Mouse (Mus musculus): ENCODE data around the gene 4930426L09Rik.
"Not testable (repeated sequence)": the region's sequence is repeated elsewhere in the genome, so short reads cannot be mapped to it uniquely, and the experiment has no call there.

4930426L09Rik gene

DNA sequence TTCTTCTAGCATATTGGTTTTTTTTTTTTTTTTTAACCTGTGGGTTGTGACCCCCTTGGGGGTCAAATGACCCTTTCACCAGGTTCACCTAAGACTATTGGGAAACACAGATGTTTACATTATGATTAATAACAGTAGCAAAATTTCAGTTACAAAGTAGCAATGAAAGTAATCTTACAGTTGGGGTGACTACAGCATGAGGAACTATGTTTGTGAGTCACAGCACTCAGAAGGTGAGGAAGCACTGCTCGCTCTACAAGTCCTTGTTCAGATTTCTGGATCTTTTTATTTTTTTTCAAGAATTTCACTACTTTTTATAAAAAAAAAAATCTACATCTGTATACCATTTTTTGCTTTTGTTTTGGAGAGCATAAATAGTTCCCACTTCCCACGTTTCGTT lies 26.6 kb upstream of the 4930426L09Rik start:
- DNase-seq: no peak

DNA sequence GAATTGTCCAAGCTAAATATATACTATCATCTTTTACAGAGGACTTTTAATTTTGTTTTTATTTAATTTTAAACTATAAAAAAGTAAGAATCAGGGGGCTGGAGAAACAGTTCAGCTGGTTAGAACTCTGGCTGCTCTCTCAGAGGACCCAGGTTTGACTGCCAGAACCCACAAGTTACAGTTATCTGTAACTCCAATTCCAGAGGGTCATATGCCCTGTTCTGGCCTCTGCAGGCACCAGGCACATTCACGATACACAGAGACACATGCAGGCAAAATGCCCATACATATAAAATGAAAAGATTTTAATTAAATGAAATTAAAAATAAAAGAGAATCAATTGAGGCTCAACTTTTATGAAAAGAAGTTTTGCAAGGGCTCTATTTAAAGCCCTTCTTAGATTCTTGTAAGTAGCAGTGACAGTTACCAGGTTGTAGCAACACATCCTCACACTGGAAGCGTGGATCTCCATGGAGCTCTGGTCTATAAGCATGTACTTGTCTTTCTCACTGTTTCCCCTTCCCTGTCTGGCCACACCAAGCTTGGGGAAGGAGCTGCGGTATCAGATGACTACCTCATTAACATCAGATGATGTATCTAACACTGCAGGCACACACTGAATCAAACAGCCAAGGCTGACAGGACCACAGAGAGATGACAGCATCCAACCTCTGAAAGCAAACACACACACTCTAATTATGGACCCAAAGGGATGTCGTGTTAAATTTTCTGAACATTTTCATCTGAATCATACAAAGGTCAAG lies 23.1 kb upstream of the 4930426L09Rik start:
- DNase-seq: no peak

DNA sequence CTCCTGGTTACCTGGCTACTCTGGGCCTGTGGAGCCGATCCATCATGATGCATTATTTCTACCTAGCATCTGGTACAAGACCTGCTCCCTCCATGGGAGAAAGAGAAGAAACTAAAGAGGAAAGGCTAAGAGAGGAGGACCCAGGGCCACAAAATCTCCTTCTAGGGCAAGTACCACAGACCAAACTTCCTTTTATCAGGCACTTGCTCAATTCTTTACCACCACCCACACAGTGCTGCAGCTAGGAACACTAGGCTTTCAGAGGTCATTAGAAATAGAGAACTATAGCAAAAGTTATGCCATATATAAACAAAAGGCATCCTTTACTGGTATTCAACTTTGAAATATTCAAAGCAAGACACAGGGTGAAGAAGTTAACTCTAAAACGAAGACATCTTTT lies 22.0 kb upstream of the 4930426L09Rik start:
- DNase-seq: no peak

DNA sequence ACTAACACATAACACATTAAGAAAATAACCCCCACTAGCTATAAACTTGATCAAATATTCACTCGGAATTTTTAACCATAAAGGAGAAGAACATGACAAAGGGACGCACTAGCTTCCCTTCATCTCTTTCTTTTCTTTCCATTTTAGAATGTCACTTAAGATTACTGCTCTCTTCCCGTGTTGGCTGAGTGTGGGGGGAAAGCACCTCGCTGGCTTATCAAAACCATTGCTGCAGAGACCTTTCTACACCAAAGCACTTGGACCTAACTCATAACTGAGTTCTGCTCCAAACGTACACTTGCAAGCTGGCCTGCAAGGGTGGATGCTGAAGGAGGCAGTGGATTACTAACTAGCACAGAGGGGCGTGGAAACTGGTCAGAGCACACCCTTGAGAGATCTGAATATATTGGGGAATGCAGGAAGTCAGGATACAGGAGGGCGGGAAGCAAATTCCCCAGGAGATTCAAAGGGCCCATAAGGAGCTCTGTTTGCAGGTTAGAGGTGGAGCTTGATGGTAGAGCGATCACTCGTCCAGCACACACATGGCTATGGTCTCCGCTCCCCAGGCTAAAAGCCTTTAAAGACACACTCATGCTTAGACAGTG lies 20.8 kb upstream of the 4930426L09Rik start:
- no peak for DNase-seq

DNA sequence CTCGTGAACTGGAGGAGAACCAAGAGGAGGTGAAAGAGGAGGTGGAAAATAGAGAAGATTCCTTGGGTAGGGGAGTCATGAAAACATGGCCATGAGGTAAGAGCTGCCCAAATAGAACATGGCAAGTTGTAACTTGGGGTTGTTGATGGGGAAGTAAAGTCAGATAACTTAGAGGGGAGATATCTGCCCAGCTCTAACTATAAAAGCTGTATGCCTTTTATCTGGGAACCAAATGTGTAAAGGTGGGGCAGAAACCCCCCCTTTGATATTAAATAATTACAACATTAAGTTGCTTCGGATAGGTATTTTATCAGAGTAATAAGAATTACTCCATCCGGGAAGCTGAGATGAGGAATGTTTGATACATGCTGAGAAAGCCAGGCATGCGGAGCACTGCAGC lies 19.1 kb upstream of the 4930426L09Rik start:
- no peak for DNase-seq

DNA sequence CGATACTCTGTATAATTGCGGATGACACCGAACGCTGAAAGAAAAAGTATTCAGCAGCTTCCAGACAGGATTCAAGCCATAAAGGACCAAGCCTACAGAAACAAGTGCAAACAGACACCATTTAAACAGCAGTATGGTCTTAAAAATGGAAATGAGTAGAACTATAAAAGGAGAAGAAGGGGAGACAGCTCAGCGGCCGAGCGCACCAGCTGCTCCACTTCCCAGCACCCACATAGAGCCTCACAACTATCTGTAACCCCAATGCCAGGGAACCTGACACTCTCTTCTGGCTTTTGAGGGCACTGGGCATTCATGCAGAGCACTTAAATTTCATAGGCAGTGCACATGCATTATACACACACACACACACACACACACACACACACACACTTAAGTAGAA lies 18.5 kb upstream of the 4930426L09Rik start:
- DNase-seq: no peak

DNA sequence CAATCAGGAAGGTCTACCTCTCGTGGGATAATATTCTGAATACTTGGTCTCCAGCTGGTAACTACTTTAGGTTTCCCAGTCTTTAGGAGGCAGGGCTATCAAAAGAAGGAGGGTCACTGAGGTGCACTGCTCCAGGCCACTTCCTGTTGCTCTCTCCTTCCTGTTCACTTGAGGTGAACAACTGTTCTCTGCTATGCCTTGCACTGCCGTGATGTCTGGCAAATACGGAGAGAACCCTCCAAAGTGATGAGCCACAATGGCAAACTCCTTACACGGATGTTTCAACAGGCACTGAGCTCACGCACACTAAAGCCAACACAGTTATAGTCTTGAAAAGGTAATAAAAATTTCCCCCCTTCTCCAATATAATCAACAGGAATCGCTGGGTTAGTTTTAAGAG lies 15.6 kb upstream of the 4930426L09Rik start:
- no peak for DNase-seq

DNA sequence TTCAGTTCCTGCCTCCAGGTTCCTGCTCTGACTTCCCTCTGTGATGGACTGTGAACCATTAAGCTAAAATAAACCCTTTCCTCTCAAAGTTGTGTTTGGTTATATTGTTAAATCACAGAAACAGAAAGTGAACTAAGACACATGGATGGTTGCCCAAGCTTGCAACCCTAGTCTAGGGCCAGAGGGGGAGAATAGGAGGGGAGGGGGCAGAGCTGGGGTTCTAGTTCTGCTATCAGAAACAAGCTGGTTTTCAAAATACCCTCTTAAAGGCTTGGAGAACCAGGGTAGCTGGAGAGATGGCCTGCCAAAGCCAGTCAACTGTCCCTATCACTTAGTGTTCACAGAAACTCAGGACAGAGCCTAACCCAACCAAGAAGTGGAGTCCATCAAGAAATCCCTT lies 14.6 kb upstream of the 4930426L09Rik start:
- no peak for DNase-seq

DNA sequence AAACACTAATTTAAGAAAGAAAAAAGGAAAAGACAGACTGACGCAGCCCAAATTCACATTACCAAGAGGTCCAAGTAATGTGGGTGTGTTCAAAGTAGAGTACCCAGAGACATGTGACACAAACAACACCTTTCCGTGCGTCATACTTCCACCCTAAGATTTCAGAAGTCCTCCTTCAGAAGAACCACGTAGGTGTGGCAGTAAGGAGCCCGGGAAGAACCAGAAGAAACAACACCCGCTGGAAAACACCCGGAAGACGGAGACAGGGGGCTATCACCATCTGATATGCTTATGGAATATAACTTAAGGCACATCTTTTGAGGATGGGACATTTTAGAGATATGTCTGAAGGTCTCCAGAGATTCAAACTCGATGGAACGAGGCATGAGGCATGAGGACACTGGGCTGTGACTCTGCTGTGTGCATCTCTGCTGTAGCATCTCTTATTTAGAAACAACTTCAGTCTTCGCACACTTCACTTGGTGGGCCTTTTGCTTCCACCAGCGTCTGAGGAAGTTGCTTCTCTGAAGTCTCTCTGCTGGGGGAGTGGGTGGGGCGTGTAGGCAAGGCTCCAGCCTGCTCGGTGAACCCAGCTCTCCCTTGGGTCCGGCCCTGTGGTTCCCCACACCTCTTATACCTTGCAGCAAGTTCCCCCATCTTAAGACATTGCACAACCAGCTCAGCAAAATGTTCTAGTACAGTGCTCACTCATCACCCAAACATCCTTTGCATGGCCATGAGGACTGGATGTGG lies 13.9 kb upstream of the 4930426L09Rik start:
- DNase-seq: no peak

DNA sequence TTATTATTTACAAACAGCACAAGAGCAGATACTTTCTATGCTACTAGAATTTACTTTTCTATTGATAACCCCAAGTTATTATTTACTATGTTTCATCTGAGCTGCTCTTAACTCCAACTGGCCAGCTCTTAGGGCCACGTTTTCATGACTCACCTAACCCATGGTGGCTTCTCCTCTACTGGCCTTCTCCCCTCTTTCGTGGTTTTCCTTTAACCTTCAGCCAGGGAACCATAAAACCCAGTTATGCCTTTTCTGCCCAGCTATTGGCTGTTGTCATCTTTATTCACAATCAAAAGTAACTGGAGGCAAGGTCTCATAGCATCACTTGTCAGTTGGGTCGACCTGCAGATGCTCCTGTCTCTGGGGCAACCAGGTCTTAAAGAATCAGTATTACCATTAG lies 12.6 kb upstream of the 4930426L09Rik start:
- DNase-seq: no peak

DNA sequence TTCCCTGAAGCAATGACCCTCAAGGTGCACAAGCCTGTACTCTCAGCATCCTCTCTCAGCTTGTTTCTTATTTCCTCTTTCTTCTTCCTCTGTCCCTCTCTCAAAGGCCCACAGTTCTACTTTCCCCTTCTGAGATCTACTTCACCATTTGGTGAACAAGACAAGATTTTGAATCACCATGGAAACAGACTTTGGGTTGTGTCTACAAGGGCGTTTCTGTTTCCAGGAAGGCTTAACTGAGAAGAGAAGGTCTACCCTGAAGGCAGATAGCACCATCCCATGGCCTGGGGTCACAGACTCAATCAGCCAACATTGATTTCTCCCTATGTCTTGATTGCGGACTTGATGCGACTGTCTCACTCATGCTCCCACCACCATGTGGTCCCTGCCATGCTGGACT lies 9.3 kb upstream of the 4930426L09Rik start:
- DNase-seq: no peak

DNA sequence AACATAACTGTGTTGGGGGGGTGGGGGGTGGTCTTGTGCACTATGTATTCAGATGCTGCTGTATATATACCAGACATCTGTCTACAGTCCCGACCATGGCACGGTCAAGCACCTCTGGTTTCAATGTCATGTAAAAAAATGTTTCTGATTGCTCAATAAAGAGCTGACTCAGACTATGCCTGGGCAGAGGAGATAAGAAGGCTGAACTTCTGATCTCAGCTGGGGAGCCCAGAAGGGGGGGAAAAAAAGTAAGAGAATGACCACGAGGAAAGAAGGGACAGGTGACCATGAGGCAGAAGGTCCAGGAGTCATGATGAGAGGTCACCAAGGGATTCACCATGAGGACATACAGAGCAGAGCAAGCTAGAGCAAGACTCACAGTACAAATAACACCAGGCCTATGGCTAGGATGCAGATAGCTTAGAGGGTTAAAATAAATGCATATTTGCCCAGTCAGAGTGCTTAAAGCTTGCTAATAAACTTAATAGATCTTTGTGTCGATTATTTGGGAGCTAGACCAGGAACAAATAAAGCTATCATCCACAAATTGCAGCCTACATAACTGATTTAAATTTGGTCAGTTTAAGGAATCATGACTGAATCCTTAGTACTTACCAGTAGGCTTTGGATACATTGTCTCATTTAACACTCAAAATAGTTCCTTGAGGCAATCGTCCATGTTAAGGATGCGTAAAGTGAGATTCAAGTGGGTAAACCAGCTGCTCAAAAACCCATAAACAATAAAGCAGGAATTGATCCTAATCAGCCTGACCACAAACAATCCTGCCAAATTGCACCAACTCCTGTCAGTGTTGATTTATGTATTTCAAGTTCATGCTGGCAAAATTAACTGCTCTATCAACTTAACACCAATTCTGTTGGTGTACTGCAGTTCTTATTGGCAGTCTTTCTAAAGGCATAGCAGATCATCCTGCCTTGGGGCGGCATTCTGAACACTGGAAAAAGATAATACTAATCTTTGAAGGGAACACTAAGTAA lies 5.3 kb upstream of the 4930426L09Rik start:
- DNase-seq: no peak

DNA sequence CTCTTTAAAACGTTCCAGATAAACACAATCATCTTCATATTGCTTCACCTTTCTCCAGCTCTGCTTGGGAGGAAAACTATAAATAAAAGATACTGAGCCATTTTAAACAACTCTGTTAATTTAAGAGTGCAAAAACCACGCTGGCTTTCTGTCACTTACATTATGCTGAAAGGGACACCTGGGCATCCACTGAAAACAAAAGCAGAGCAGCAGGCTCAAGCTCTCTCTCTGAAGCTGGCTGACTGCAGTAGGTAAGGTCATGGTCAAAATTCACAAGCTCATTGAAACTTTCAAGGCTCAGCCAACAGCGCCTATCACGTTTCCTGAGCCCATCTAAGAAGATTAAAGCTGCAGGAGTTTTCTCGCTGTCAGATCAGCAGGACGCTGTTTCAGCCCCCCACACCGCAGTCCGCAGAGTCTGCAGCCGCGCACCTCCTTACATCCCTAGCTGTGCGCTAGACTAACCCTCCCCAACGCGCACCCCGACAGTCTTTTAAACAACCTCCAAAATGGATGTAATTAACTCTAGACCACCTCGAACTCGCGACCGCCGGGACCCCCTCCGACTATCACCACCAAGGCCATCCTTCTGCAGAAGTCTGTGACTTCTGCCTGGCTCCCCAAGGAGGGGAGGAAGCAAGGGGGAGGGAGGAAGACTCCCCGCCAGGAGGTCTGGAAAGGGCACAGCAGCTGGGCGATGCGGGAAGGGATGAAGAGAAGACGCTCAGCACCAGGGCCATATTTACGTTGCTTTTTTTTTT lies 1.5 kb upstream of the 4930426L09Rik start:
- peak; percentile 55 for DNase-seq

DNA sequence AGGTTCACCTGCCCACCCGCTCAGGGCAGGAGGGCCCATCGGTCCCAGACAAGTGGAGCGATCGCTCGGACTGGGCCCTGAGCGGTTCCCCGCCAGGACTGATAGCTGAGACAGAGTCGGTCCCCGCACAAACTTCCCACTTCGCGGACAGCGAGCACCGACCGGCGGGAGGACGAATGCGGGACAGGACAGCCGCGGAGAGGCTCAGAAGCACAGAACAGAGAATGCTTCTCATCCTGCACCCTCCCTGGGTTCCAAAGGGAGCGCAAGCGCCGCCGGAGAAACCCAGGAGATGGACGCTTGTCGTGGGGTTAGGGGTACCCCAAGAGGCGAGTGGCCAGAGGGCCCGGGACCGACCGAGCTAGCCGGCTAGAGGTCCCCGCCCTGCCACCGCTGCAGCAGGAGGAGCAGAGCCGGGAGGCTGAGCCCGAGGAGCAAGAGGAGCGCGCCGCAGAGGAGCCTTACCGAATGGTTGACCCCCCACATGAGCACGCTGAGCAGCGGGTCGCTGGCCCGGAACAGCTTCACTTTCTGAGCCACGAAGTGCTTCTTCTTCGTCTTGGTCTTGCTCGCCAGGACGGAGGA lies 664 bp upstream of the 4930426L09Rik start:
- peak; percentile 70 for DNase-seq

DNA sequence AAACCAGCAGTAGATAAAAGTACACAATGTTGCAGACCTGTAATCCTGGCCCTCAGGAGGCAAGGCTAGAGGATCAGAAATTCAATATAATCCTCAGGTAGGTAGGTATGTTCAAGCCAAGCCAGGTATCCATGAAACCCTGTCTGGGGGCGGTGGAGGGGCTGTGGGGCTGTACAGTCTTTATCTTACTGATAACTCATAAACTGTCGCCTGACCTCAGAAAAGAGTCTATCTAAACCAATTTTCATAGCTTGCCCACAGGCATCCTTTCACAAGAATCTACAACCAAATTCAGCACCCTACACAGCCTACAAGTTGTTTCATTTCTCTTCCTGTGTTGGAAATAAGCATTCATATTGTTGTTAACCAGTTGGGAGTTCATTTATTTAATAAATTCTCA lies 1.3 kb downstream of the 4930426L09Rik start:
- no peak for DNase-seq

DNA sequence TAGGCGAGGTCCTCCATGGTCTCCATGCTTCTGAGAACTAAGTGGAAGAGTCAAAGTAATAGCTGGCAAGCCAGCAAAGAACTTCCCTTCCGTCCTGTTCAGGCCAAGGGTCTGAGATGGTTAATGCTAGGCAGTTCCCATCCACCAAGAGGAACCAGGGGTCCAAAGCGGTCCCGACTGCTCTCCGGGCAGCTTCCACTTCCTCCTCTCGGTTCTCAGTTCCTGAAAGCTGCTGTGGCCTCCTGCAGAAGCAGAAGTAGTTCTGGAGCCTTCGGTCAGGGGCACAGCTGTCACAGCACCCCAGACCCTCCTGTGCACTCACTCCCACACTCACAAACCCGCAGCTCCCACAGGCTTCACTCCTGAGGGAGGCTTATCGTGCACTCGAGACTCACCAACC lies 6.7 kb downstream of the 4930426L09Rik start:
- peak; percentile 10 for DNase-seq

DNA sequence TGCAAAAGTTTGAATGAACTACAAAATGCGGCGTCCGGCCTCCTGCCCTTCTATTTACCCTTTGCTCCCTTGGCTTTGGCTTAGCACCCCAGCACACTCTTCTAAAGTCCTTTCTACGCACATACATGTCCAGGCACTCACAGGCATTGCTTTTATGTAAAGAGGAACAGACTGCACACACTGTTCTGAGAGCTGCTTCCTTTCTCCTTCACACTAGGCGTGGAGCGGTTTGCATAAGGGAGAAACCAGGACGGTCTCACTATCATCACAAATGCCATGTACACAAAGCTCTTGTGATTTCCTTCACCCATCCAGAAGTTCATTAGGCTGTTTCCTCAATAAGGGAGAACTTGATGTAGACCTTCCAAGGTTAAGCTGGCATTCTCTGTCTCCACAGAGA lies 8.0 kb downstream of the 4930426L09Rik start:
- no peak for DNase-seq

DNA sequence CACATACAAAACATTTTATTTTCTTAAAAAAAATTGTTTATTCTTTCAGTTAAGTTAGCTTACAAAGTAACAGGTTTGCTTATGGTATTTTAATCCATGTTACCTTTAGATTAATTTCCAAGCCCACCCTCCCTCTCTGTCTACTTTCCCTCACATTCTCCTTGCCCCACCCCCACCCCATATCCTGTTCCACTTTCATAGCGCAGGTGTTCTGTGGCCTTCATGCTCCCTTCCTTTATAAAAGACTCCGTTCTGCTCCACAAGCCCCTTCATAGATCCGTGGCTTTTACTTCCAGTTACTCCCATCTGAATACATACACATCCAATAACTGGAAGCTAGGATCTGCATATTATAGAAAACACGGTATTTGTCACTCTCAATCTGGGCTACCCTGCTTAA lies 9.4 kb downstream of the 4930426L09Rik start:
- DNase-seq: no peak

DNA sequence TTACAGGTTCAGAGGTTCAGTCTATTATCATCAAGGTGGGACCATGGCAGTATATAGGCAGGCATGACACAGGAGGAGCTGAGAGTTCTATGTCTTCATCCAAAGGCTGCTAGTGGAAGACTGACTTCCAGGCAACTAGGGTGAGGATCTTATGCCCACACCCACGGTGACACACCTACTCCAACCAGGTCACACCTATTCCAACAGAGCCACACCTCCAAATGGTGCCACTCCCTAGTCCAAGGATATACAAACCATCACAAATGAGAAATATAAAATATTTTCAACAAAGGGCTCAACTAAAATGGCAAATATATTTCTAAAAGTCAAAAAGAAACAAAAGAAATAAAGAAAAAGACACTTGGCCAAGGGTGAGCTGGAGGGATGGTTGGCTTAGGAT lies 12.4 kb downstream of the 4930426L09Rik start:
- not testable (repeated sequence) for DNase-seq

DNA sequence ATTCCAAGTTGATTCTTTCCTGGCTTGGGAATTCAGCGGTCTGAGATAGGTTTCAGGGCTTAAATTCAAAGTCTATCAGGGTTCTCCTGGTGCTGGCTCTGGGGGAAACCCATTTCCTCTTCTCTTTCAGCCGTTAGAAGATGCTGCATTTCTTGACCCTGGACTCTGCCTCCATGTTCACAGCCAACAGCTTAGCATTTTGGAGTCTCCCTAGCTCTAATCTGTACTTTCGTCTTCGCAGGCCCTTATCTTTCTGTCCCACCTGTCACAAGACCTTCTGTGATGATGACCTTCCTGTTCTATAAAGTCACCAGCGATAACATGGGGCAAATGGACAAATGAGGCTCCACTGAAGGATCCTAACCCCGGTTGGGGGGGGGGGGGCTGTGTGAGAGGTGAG lies 13.3 kb downstream of the 4930426L09Rik start:
- no peak for DNase-seq

DNA sequence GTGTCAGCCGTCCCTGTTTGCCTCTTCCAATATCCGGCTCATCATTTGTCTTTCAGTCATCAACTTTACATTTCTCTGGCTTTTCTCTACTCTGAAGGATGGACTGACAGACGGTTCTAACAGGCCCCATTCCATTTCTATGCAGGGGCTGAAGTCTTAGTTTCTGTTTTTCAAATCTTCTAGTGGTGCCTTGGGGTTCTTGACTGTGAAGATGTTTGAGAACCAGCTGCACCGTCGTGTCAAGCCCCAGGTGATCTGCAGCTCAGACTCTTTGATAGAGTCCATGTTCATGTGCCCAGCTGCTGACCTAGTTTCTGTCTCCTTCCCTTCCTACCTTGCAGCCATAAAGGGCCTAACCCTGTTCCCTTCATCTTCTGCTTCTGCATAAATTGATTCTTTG lies 18.2 kb downstream of the 4930426L09Rik start:
- DNase-seq: no peak

DNA sequence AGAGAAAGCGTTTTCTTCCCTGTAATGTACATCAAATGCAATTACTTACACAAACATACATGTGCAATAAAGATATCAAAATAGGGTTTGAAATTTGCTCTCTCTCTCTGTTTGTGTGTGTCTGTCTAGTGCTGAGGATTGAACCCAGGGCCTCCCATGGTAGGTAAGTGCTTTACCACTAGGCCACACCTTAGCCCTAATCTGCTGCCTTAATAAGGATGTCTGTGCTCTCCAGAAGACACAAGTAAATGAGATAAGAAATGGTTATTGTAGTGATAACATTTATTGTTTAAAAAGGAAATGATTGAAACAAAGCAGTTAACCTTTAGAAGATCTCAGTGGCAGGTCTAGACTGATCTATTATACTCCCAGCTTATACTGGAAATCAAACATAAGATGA lies 18.7 kb downstream of the 4930426L09Rik start:
- DNase-seq: no peak
